15 mouse cellular contexts compared by ENCODE assay signal in genomic region chr6:28576356-28577264, GRCm38 (mm10).
DNase-seq lines count a peak whose midpoint lies in the region; ATAC-seq and TF ChIP-seq lines count a peak whose summit lies in the region.
"Had no signal": no experiment of that assay in that cellular context is flagged by ENCODE, and none has a peak within 500 bp of the region (broad histone marks: within the 10 kb centered on the region; RNA-seq: fewer than 3 reads in every experiment).

No protein-coding gene starts in this region.

- 50% methylated on average over 14 of the region's 14 CpGs for WGBS in kidney, adult 2 months

- peak; percentile 48 for DNase-seq in kidney, adult 2 months
- no peak for DNase-seq in kidney, postnatal 10 days
- peak; percentile 77 for DNase-seq in 3T3-L1 (ENCODE audit: low read depth, low spot score)
- DNase-seq in MEL-GATA-1-ER (ENCODE audit: extremely low read depth, low read depth): peak; percentile 82
- DNase-seq in cerebellum, adult 9-11 months: peak; percentile 67
- no peak for DNase-seq in right cerebral cortex, postnatal 25 days
- DNase-seq: layer of hippocampus, adult 9-11 months had no signal

- peaks cover 3% of the 10 kb centered on the region; the same call in 1 of the 2 replicates for H3K4me1 ChIP-seq in kidney, adult 2 months (ENCODE audit: control insufficient read depth, insufficient read depth, low read length)

- no peak overlapping the region for H3K27ac ChIP-seq in kidney, adult 2 months (ENCODE audit: insufficient read depth, low read depth, low read length)
- H3K27ac ChIP-seq: limb, embryonic 12.5 days; lung, embryonic 15.5 days; midbrain, embryonic 13.5 days had no signal

- no peak for ATAC-seq in erythroid progenitor cell, adult 5-6 weeks (replicated peaks; ENCODE audit: low FRiP score, poor library complexity, severe bottlenecking)
- ATAC-seq: activated CD4-positive, CD25-positive, alpha-beta regulatory T cell, adult 4 months; inflammation-experienced regulatory T-cells, adult 6 months; midbrain, embryonic 13.5 days had no signal

- TF ChIP-seq POLR2A in kidney, adult 2 months (IDR thresholded peaks at IDR 0.05; ENCODE audit: low read depth, low read length): no peak

- no peak overlapping the region for H3K4me3 ChIP-seq in kidney, adult 2 months (ENCODE audit: insufficient read depth, low read depth, low read length)
- H3K4me3 ChIP-seq: erythroblast, embryonic 14.5 days; heart, embryonic 12.5 days; limb, embryonic 12.5 days; lung, embryonic 15.5 days; midbrain, embryonic 13.5 days had no signal

- H3K27me3 ChIP-seq in kidney, adult 2 months (replicated peaks; ENCODE audit: control insufficient read depth, insufficient read depth, low read length): no peaks in the 10 kb centered on the region
- H3K27me3 ChIP-seq: heart, embryonic 12.5 days; limb, embryonic 12.5 days; lung, embryonic 15.5 days; midbrain, embryonic 13.5 days had no signal

- H3K36me3 ChIP-seq in kidney, adult 2 months (ENCODE audit: control insufficient read depth, insufficient read depth, low read length): no peaks in the 10 kb centered on the region
- H3K36me3 ChIP-seq: heart, embryonic 12.5 days; limb, embryonic 12.5 days; lung, embryonic 15.5 days; midbrain, embryonic 13.5 days had no signal

- no peak for TF ChIP-seq CTCF in kidney, adult 2 months (conservative IDR thresholded peaks at IDR 0.05; ENCODE audit: insufficient read depth, insufficient read length, low read depth, low read length)

Comparison
In these comparisons a context has a peak if more than half of its experiments do, and no peak if none do; other contexts are left out.
1. DNase-seq: peak in kidney, adult 2 months (single experiment), 3T3-L1 (single experiment), MEL-GATA-1-ER (single experiment) and cerebellum, adult 9-11 months (single experiment); none in kidney, postnatal 10 days (single experiment) and right cerebral cortex, postnatal 25 days (single experiment).